Mouse (Mus musculus) lung, embryonic 15.5 days (tissue): Measurements from ENCODE around the gene Wasf2. TPM values are rescaled to one million over a fixed set of nuclear protein-coding genes. Genes with fewer than 3 reads are reported as not detected.

Experiments
- ATAC-seq: fragments of 200-750 bp; cut with Nextera tagmentation; 2 replicates; pipeline ENCODE4 v1.8.0; 2017; ENCODE audit warnings: moderate number of reproducible peaks, borderline replicate concordance; ENCODE audit not compliant: low FRiP score, low TSS enrichment; ENCODE audit errors: extremely low read depth
- H3K27ac ChIP-seq: fragments of 300-500 bp; sonication (generic); 2 replicates; pipeline ENCODE4 v1.5.1; 2015; ENCODE audit warnings: moderate library complexity, mild to moderate bottlenecking, inconsistent platforms
- H3K27me3 ChIP-seq: fragments of 300-500 bp; sonication (generic); 2 replicates; pipeline ENCODE4 v1.6.1; 2015; ENCODE audit warnings: inconsistent platforms
- H3K36me3 ChIP-seq: fragments of 300-500 bp; sonication (generic); 2 replicates; pipeline ENCODE4 v1.6.1; 2015; ENCODE audit warnings: inconsistent platforms
- H3K4me1 ChIP-seq: fragments of 300-500 bp; sonication (generic); 2 replicates; pipeline ENCODE4 v1.6.1; 2015; ENCODE audit warnings: inconsistent platforms
- H3K4me2 ChIP-seq: fragments of 300-500 bp; sonication (generic); 2 replicates; pipeline ENCODE4 v1.6.1; 2015; ENCODE audit warnings: inconsistent platforms, mild to moderate bottlenecking, moderate library complexity
- H3K4me3 ChIP-seq: fragments of 300-500 bp; sonication (generic); 2 replicates; pipeline ENCODE4 v1.5.1; 2015; ENCODE audit warnings: mild to moderate bottlenecking, inconsistent platforms
- H3K9ac ChIP-seq: fragments of 300-500 bp; sonication (generic); 2 replicates; pipeline ENCODE4 v1.6.1; 2015; ENCODE audit warnings: inconsistent platforms
- H3K9me3 ChIP-seq: fragments of 300-500 bp; sonication (generic); 2 replicates; pipeline ENCODE4 v1.6.1; 2016; ENCODE audit warnings: inconsistent platforms
- WGBS: fragments of 180-500 bp; shearing (Covaris S2); methylation state at CpG from one replicate; pipeline ENCODE4 v1.1.7; 2015; 5-methylcytosine and 5-hydroxymethylcytosine counted together
- polyA plus RNA-seq: library from polyadenylated mRNA; unstranded; fragments of >200 nt; fragmentation: Nextera tagmentation; extraction: Ambion mirVana; gene quantifications from 2 replicates; pipeline ENCODE4 v1.2.1, GENCODE M21; 2015

The Wasf2 gene
- polyA plus RNA-seq, 1 experiment from 2014 or later, result 120 TPM

DNA sequence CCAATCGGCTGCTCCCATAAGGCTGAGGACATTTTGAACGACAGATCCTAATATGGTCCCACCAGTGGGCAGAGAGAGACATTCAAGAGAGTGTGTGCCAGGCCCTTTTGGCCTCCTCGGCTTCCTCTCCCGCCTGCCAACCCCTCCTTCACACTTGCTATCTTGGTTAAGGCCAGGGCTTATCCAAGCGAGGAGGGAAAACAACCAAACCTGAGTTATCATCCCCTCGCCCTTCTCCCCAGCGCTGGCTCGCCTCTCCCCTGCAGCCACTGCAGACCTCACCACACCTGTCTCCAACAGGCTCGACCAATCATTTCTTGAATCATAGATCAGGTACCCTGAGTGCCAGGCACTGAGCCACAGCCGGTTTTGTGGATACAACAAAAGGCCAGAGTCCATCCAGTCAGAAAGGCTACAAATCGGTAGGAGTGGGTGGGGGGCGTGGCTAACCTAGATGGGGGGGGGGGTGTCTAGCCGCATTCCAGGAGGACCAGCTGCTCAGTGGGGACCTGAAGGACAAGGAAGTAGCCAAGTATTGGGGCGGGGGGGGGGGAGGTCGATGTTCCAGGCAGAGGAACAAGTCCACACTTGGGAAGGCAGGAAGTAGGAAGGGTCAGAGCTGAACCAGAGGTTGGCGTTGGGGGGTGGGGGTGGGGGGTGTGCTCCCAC lies 26.6 kb upstream of the Wasf2 start:
- peak overlapping the region; percentile 17; the same call in 1 of the 2 replicates for H3K9ac ChIP-seq
- peak overlapping the region; percentile 11 for H3K4me3 ChIP-seq
- peak; percentile 78 for ATAC-seq
- H3K27ac ChIP-seq, result peak overlapping the region; percentile 97
- no peaks in the 10 kb centered on the region for H3K9me3 ChIP-seq
- no peaks in the 10 kb centered on the region for H3K27me3 ChIP-seq
- H3K36me3 ChIP-seq, result no peaks in the 10 kb centered on the region
- 17% methylated on average over 15 of the region's 16 CpGs for WGBS
- H3K4me1 ChIP-seq, result peaks cover 38% of the 10 kb centered on the region
- H3K4me2 ChIP-seq, result peak overlapping the region; percentile 45

DNA sequence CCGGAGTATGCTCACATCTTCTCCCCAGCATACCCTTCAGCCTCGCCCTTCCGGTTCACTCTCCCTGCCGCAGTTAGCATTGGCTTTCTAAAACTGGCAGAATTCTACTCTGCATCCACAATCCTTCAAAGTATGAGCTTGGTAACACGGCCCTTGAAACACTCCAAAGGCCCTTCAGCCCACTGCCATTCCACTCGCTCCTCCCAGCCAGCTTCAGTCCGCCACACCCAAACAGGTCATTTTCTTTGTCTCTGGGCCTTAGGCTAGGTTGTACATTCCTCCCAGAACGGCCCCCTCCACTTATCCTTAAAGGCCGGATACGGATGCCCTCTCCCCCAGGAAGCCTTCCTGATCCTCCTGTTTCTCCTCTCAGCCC lies 26.1 kb upstream of the Wasf2 start:
- H3K4me3 ChIP-seq, result peak overlapping the region; percentile 10; the same call in 1 of the 2 replicates
- no peaks in the 10 kb centered on the region for H3K9me3 ChIP-seq
- WGBS, result 17% methylated on average over 10 of the region's 10 CpGs
- peak overlapping the region; percentile 97 for H3K27ac ChIP-seq
- peaks cover 43% of the 10 kb centered on the region for H3K4me1 ChIP-seq
- H3K9ac ChIP-seq, result no peak overlapping the region
- peak; percentile 73 for ATAC-seq
- peak overlapping the region; percentile 45 for H3K4me2 ChIP-seq
- no peaks in the 10 kb centered on the region for H3K27me3 ChIP-seq
- H3K36me3 ChIP-seq, result no peaks in the 10 kb centered on the region

DNA sequence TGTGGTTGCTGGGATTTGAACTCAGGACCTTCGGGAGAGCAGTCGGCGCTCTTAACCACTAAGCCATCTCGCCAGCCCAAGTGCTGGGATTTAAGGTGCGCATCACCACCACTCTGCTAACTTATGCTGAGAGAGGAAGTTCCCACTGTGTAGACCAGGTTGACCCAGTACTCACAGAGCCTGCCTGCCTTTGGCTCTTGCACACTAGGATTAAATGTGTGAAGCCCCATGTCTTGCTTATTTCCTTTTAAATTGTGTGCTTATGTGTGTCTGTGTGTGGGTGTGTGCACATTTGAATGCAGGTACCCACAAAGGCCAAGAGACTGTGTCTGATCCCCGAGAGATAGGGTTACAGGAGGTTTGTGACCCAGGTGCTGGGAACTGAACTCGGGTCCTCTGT lies 23.6 kb upstream of the Wasf2 start:
- no peak overlapping the region for H3K4me3 ChIP-seq

DNA sequence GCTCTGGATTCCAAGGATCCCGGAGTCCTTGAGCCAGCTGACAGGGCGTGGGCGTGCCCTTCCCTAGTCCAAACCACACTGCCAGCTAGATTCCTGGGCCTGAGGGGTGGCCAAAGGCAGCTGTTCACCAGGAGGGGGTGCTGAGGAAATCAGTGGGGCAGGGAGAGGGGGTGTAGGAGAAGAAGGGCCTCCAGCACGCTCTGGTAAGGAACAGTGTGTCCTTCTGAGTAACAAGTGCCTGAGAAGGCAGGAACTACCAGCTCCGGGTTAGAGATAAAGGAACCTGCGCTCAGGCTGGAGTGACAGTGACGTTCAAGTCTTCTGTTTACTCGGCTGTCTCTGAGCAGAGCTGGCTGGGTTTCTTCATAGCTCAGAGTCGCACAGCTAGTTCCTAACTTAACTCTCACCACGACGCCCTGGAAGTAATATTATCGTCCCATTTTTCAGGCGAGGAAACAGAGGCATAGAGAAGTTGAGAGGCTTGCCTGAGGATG lies 22.5 kb upstream of the Wasf2 start:
- H3K4me3 ChIP-seq, result no peak overlapping the region
- H3K27me3 ChIP-seq, result no peaks in the 10 kb centered on the region
- H3K27ac ChIP-seq, result peak overlapping the region; percentile 72
- 28% methylated on average over 13 of the region's 13 CpGs for WGBS
- peak; percentile 19; the same call in 1 of the 2 replicates for ATAC-seq
- H3K9ac ChIP-seq, result no peak overlapping the region
- no peaks in the 10 kb centered on the region for H3K9me3 ChIP-seq
- H3K36me3 ChIP-seq, result no peaks in the 10 kb centered on the region
- H3K4me1 ChIP-seq, result peaks cover 42% of the 10 kb centered on the region
- H3K4me2 ChIP-seq, result no peak overlapping the region

More for the DNA sequence above, 23.6 kb upstream of the Wasf2 start:
- no peaks in the 10 kb centered on the region for H3K9me3 ChIP-seq
- no peak overlapping the region for H3K9ac ChIP-seq
- H3K4me2 ChIP-seq, result no peak overlapping the region
- H3K4me1 ChIP-seq, result peaks cover 43% of the 10 kb centered on the region
- 93% methylated on average over 7 of the region's 7 CpGs for WGBS
- no peaks in the 10 kb centered on the region for H3K27me3 ChIP-seq
- H3K27ac ChIP-seq, result no peak overlapping the region
- H3K36me3 ChIP-seq, result no peaks in the 10 kb centered on the region
- no peak for ATAC-seq

DNA sequence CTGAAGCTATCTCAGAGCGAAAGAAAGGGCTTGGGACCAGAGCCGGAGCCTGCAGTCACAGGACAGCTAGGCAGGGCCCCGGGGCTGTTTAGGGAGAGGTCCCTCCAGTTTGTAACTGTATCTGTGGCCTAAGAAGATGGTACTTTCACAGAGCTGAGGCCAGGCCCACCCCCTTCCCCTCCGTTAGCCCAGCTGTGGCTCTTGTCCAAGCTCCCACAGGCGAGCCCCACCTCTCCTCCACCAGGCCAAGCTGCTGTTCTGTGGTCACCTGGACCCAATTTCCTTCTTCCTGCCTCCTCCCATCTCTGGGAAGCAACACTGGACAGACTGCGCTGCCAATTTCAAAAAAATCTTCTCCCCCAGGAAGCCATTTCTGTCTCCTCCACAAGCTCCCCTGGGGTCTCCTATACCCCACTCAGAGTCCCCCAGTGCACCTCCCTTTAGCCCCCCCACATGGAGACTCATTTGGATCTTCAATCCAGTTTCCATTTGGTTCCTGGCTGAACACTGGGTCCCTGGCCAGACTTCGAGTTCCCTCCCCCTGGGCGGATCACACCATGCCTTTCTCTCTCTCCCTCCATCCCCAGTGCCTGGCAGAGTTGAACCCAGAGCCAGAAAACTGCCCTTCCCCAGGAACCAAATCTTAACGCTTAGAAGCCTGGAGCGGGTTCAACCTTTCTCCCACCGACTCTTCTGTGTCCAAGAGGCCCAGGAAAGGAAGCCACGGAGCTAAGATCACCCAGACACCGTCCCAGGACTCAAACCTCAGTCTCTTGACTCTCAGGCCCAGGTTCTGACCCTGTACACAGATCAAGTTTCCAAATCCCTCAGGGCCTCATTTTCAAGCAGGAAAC lies 21.6 kb upstream of the Wasf2 start:
- peak overlapping the region; percentile 72 for H3K27ac ChIP-seq
- no peak overlapping the region for H3K9ac ChIP-seq
- H3K27me3 ChIP-seq, result no peaks in the 10 kb centered on the region
- no peak for ATAC-seq
- H3K9me3 ChIP-seq, result no peaks in the 10 kb centered on the region
- no peak overlapping the region for H3K4me2 ChIP-seq
- H3K4me3 ChIP-seq, result no peak overlapping the region
- WGBS, result 56% methylated on average over 13 of the region's 13 CpGs
- peaks cover 34% of the 10 kb centered on the region for H3K4me1 ChIP-seq
- H3K36me3 ChIP-seq, result no peaks in the 10 kb centered on the region

DNA sequence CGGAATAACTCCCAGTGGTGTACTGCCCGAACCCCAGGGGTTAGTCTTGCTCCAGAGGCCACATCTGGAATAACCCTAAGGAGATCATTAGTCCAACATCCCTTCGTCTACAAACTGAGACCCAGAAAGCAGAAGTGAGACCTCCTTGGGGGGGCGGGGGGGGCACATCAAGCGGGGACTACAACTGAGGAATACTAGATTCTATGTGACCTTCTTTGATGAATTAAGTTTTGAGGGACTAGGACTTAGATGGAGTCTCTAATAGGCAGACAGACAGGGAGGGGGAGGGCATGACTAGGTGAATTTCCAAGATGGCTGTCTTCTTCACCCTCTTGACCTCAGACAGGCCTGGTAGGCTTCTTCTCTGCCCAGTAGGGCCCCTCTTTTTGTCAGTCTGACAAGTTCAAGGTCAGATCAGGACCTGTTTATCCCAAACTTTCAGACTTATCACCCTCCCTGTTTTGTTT lies 20.9 kb upstream of the Wasf2 start:
- Histone ChIP-seq H3K36me3 (no peaks in the 10 kb centered on the region), H3K27me3 (no peaks in the 10 kb centered on the region), H3K9me3 (no peaks in the 10 kb centered on the region), H3K27ac (no peak overlapping the region), H3K4me3 (no peak overlapping the region), H3K4me2 (no peak overlapping the region), H3K9ac (no peak overlapping the region), H3K4me1 (peaks cover 27% of the 10 kb centered on the region)
- WGBS, result 68% methylated on average over 5 of the region's 5 CpGs
- ATAC-seq, result no peak

DNA sequence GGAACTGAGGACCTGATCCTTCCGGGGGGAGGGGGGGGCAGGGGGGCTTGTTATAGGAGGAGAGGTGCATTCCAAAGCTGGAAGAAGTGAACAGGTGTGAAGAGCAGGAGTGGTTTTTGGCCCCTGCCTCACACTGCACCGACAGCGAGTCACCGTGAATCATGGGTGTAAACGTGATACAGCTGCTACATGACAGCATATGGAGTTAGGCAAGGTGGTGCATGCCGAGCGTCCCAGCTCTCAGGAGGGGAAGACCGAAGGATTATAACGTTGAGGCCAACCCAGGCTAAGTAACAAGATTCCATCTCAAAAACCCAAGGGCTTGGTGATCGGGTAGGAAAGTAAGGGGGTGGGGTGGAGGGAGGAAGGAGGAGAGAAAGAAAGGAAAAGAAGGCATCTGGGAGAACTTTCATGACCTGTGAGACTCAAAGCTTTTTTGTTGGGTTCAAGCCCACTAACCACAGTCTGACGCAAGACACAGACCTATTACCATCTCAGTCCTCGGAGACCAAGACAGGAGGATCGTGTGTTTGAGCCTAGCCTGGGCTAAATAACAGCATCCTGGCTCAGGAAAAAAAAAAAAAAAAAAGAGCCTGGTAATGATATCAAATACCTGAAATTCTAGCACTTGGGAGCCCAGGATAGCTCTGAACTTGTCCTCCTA lies 18.0 kb upstream of the Wasf2 start:
- 27% methylated on average over 13 of the region's 13 CpGs for WGBS
- H3K4me2 ChIP-seq, result no peak overlapping the region
- no peaks in the 10 kb centered on the region for H3K36me3 ChIP-seq
- peaks cover 32% of the 10 kb centered on the region for H3K4me1 ChIP-seq
- no peaks in the 10 kb centered on the region for H3K9me3 ChIP-seq
- ATAC-seq, result no peak
- no peak overlapping the region for H3K27ac ChIP-seq
- H3K4me3 ChIP-seq, result no peak overlapping the region
- no peaks in the 10 kb centered on the region for H3K27me3 ChIP-seq
- H3K9ac ChIP-seq, result no peak overlapping the region

DNA sequence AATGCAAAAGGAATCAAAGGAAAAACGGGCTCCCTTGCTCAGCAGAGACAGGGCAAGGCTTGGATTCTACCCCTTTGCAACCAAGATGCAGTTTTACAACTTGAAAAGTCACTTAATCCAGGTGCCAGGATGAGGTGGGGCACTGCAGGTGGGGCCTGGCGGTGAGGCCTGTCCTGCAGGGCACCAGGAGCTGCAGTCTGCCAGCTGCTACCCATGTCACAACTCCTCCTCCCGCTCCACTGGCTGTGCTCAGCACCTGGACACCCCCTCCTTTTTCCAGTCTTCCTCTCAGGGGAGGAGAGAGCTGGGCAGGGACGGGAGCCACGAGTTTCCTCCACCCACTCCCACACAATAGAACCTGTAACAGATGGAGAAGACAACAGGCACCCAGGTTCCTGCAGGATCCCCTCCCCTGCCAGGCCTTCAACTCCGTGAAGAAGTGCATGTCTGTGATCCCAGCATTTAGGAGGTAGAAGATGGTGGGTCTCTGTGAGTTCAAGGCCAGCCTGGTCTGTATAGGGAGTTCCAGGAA lies 16.9 kb upstream of the Wasf2 start:
- Histone ChIP-seq H3K27ac (no peak overlapping the region), H3K27me3 (no peaks in the 10 kb centered on the region), H3K9me3 (no peaks in the 10 kb centered on the region), H3K4me1 (peaks cover 29% of the 10 kb centered on the region), H3K4me2 (no peak overlapping the region), H3K36me3 (no peaks in the 10 kb centered on the region), H3K9ac (no peak overlapping the region), H3K4me3 (no peak overlapping the region)
- 61% methylated on average over 6 of the region's 6 CpGs for WGBS
- ATAC-seq, result no peak

DNA sequence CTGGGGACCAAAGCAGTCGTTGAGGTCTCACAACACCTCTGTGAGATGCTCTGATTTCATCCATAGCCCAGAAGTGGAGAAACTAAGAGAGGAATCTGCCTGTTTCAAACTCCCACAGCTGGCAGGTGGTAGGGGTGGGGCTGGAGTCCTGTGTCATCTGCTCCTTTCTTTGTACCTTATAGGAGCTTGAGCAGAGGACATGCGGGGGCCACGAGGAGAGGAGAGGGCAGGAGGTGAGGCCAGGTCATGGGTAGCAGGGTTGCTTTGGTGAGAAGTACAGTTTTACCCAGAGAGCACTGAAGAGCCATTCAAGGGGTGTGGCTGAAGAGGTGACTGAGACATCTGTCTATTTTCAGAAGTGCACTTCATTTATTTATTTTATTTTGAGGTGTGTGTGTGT lies 15.5 kb upstream of the Wasf2 start:
- Histone ChIP-seq H3K4me1 (peaks cover 32% of the 10 kb centered on the region), H3K27me3 (no peaks in the 10 kb centered on the region), H3K4me3 (no peak overlapping the region), H3K27ac (no peak overlapping the region), H3K4me2 (no peak overlapping the region), H3K36me3 (no peaks in the 10 kb centered on the region), H3K9ac (no peak overlapping the region), H3K9me3 (no peaks in the 10 kb centered on the region)
- 53% methylated on average over 3 of the region's 3 CpGs for WGBS
- ATAC-seq, result no peak

DNA sequence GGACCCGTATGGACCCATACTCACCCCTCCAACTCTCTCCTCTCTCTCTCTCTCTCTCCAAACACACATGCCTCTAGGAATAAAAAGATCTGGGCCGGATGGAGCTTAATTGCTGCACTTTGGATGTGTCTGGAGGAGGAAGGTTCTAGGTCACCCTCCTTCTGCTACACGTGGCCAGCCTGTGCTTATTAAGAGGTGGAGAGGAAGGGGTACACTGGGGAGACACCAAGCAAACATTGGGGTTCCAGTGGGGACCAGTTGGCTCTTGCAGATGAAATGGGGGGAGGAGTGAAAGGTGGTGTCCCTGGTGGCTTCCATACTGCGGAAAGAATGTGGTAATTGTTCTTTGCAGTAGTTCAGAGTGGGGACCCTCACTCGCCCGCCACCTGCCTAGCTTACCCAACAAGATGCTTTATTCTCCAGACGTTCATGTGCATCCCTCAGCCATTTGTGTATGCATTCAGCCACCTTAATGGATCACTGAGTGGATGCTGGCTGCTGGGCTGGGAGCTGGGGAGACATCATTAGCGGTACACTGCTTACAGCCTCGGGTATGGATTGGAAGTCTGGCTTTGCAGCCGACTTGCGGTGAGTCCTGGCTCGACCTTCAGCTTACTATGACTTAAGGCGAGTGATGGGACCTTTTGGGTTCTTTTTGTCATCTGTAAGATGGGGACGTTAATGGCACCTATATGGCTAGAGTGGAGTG lies 14.4 kb upstream of the Wasf2 start:
- H3K4me3 ChIP-seq, result no peak overlapping the region
- H3K27me3 ChIP-seq, result no peaks in the 10 kb centered on the region
- ATAC-seq, result no peak
- 74% methylated on average over 14 of the region's 14 CpGs for WGBS
- no peaks in the 10 kb centered on the region for H3K9me3 ChIP-seq
- peaks cover 39% of the 10 kb centered on the region for H3K4me1 ChIP-seq
- no peak overlapping the region for H3K4me2 ChIP-seq
- H3K9ac ChIP-seq, result no peak overlapping the region
- peak overlapping the region; percentile 99 for H3K27ac ChIP-seq
- H3K36me3 ChIP-seq, result no peaks in the 10 kb centered on the region
